Mouse (Mus musculus) ES-E14 (cell line): ENCODE results near the gene Epor.

Source experiments
- CHD2 ChIP-seq: IDR thresholded peaks from 2 replicates; pipeline ENCODE4 v1.6.1; 2014; ENCODE audit warnings: mild to moderate bottlenecking, low read depth, low read length, inconsistent platforms
- HCFC1 ChIP-seq: IDR thresholded peaks from 2 replicates; pipeline ENCODE4 v1.6.1; 2012; ENCODE audit warnings: low read length, inconsistent platforms, borderline replicate concordance; ENCODE audit not compliant: insufficient read depth
- MAFK ChIP-seq: IDR thresholded peaks from 2 replicates; pipeline ENCODE4 v1.6.1; 2014; ENCODE audit warnings: mild to moderate bottlenecking, low read depth, low read length, inconsistent platforms; ENCODE audit not compliant: insufficient read depth
- ZC3H11A ChIP-seq: IDR thresholded peaks from 2 replicates; pipeline ENCODE4 v1.6.1; 2012; ENCODE audit warnings: low read depth, mild to moderate bottlenecking, inconsistent platforms, low read length, borderline replicate concordance

DNA sequence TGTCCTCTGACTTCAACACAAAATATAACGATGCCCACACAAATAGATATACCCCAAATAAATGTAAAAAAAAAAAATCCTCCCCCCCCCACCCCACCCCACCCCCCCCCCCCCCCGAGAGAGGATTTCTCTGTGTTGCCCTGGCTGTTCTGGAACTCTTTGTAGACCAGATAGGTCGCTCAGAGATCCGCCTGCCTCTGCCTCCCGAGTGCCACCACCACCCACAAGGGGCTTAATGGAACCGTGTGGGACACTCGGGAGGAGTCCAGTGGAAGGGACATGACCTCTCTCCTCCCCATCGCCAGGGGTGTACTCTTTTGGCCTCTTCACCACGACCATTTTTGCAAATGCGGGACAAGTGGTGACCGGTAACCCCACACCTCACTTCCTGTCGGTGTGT lies 20.3 kb downstream of the Epor start:
- no peak for TF ChIP-seq ZC3H11A
- no peak for TF ChIP-seq CHD2
- TF ChIP-seq HCFC1, result no peak
- TF ChIP-seq MAFK, result no peak
